Mouse (Mus musculus) kidney, adult 2 months (tissue): ENCODE measurements around the gene 5031439G07Rik. TPM values are rescaled to one million over a fixed set of nuclear protein-coding genes. Genes with fewer than 3 reads are reported as not detected.

ENCODE experiments used
- DNase-seq: peaks from one replicate; pipeline ENCODE4 v3.0.0; 2021
- H3K27ac ChIP-seq: fragments of 200-500 bp; 2 replicates; pipeline ENCODE4 v1.5.1; 2012; ENCODE audit warnings: low read depth, low read length, control low read depth, inconsistent platforms; ENCODE audit not compliant: insufficient read depth
- H3K27me3 ChIP-seq: fragments of 200-500 bp; replicated peaks from 2 replicates; pipeline ENCODE4 v1.6.1; 2012; ENCODE audit warnings: mild to moderate bottlenecking, moderate library complexity, low read length, inconsistent platforms; ENCODE audit not compliant: control insufficient read depth, insufficient read depth
- H3K36me3 ChIP-seq: fragments of 200-500 bp; 2 replicates; pipeline ENCODE4 v1.6.1; 2012; ENCODE audit warnings: mild to moderate bottlenecking, moderate library complexity, low read length, inconsistent platforms; ENCODE audit not compliant: control insufficient read depth, insufficient read depth
- H3K4me1 ChIP-seq: fragments of 200-500 bp; 2 replicates; pipeline ENCODE4 v1.6.1; 2011; ENCODE audit warnings: low read length; ENCODE audit not compliant: control insufficient read depth, insufficient read depth
- H3K4me3 ChIP-seq: fragments of 200-500 bp; 2 replicates; pipeline ENCODE4 v1.5.1; 2011; ENCODE audit warnings: mild to moderate bottlenecking, low read depth, low read length, control low read depth; ENCODE audit not compliant: insufficient read depth
- CTCF ChIP-seq: fragments of 200-500 bp; conservative IDR thresholded peaks from 2 replicates; pipeline ENCODE4 v1.5.1; 2011; ENCODE audit warnings: low read depth, mild to moderate bottlenecking, control low read depth, low read length, moderate library complexity, mixed read lengths; ENCODE audit not compliant: insufficient read depth, insufficient read length
- POLR2A ChIP-seq: fragments of 200-500 bp; IDR thresholded peaks from one replicate; pipeline ENCODE4 v1.6.1; 2011; ENCODE audit warnings: low read depth, low read length, control low read depth
- WGBS: fragments of 180-500 bp; shearing (Covaris S2); methylation state at CpG from one replicate; pipeline ENCODE4 v1.1.7; 2018; 5-methylcytosine and 5-hydroxymethylcytosine counted together
- polyA plus RNA-seq: library from polyadenylated mRNA; depleted of rRNA; stranded (reverse); fragments of >200 nt; gene quantifications from 2 replicates; pipeline ENCODE4 v1.2.3, GENCODE M21; 2012

The 5031439G07Rik gene
- polyA plus RNA-seq, 1 experiment = 21.7 TPM

DNA sequence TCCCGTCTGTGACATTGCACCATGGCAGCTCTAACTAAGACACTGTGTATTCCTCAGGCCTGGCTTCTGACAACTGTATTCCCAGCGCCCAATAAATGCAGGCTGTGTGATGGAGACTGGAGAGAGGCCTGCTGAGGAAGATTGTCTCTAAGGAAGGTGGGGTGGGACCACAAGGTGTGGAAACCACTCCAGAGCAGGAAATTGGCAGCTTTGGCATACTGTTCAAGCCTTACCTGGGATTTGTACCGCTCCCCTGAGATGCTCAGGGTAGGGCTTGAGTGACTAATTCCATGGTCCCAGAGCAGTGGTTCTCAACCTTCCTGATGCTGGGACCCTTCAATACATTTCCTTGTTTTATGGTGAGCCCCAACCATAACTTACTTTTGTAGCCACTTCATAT, 747 bp upstream of the 5031439G07Rik start:
- Histone ChIP-seq H3K36me3 (no peaks in the 10 kb centered on the region), H3K27me3 (no peaks in the 10 kb centered on the region), H3K27ac (no peak overlapping the region), H3K4me1 (no peaks in the 10 kb centered on the region; the same call in 1 of the 2 replicates), H3K4me3 (no peak overlapping the region)
- 84% methylated on average over 3 of the region's 3 CpGs for WGBS
- DNase-seq = no peak
- TF ChIP-seq POLR2A (no peak), CTCF (no peak)

- H3K27me3 ChIP-seq = no peaks in the 10 kb centered on the region
- H3K4me1 ChIP-seq = no peaks in the 10 kb centered on the region; the same call in 1 of the 2 replicates
- 2% methylated on average over 53 of the region's 53 CpGs for WGBS
- H3K36me3 ChIP-seq = no peaks in the 10 kb centered on the region
- no peak for DNase-seq
- TF ChIP-seq CTCF (no peak), POLR2A (no peak)
- H3K4me3 ChIP-seq = peak overlapping the region; percentile 90
- no peak overlapping the region for H3K27ac ChIP-seq
These were observed 1.1 kb downstream of the 5031439G07Rik start for GRCm38 (mm10) chr15:84987020-84987815.

- no peaks in the 10 kb centered on the region for H3K36me3 ChIP-seq
- peak overlapping the region; percentile 90 for H3K4me3 ChIP-seq
These were observed 2.0 kb downstream of the 5031439G07Rik start for GRCm38 (mm10) chr15:84986171-84987019.

GRCm38 (mm10) chr15:84985516-84986160, 2.7 kb downstream of the 5031439G07Rik start:
- Histone ChIP-seq H3K4me1 (no peaks in the 10 kb centered on the region; the same call in 1 of the 2 replicates), H3K36me3 (no peaks in the 10 kb centered on the region), H3K4me3 (no peak overlapping the region), H3K27ac (no peak overlapping the region), H3K27me3 (no peaks in the 10 kb centered on the region)
- TF ChIP-seq POLR2A = no peak
- no peak for TF ChIP-seq CTCF
- whole genome bisulfite sequencing = 92% methylated on average over 12 of the region's 12 CpGs
- DNase-seq = no peak

More at GRCm38 (mm10) chr15:84986171-84987019, 2.0 kb downstream of the 5031439G07Rik start:
- DNase-seq = no peak
- no peak for TF ChIP-seq POLR2A
- H3K27ac ChIP-seq = no peak overlapping the region
- H3K4me1 ChIP-seq = no peaks in the 10 kb centered on the region; the same call in 1 of the 2 replicates
- 73% methylated on average over 4 of the region's 4 CpGs for WGBS
- no peaks in the 10 kb centered on the region for H3K27me3 ChIP-seq

DNA sequence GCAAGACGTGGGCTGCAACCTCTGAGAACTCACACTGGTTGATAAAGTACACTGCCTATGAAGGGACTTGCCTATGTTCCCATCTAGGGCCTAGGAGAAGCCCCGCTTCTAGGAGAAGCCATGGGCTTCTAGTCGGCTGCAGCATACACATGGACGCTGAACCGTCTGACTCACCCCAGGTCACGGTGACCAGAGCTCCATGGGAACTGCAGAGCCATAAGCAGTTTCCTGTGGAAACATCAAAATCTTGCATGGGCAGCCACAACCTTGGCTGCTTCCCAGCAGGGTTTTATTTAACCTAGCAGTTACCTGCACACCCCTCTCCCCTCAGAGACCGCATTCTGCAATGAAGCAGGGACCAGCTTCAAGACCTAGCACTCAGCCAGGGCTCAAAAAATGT, 4.6 kb downstream of the 5031439G07Rik start:
- DNase-seq = no peak
- Histone ChIP-seq H3K27ac (no peak overlapping the region), H3K4me3 (no peak overlapping the region), H3K4me1 (no peaks in the 10 kb centered on the region; the same call in 1 of the 2 replicates), H3K36me3 (no peaks in the 10 kb centered on the region), H3K27me3 (no peaks in the 10 kb centered on the region)
- WGBS = 63% methylated on average over 7 of the region's 7 CpGs
- no peak for TF ChIP-seq POLR2A
- no peak for TF ChIP-seq CTCF

DNA sequence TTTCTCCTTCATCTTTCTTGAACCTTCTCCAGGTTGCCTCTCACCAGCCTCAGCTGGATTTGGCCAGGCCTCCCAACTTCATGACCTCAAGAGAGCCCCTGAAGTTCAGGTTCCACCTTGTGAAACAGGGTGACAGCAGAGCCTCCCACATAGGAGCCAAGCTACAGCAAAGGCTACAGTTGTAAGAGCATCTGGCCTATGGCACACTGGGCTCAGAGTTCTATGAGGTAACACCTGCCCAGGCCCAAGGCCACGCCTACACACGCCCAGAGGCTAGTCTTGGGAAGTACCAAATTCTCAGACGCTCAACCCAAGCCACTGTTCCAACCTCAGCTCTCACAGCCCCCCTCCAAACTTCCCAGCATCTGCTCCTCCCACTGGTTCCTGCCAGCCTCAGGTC, 5.5 kb downstream of the 5031439G07Rik start:
- Histone ChIP-seq H3K27ac (no peak overlapping the region), H3K36me3 (no peaks in the 10 kb centered on the region), H3K27me3 (no peaks in the 10 kb centered on the region), H3K4me3 (no peak overlapping the region), H3K4me1 (no peaks in the 10 kb centered on the region)
- TF ChIP-seq CTCF (no peak), POLR2A (no peak)
- DNase-seq = no peak
- WGBS = 74% methylated on average over 3 of the region's 3 CpGs
